Mouse (Mus musculus): Measurements from ENCODE around the gene Slc10a7. TPM values are rescaled to one million over a fixed set of nuclear protein-coding genes. Genes with fewer than 3 reads are reported as not detected.

The Slc10a7 gene
- polyA plus RNA-seq, 1 experiment, result not detected

GRCm38 (mm10) chr8:78561620-78562019 lies 52.5 kb downstream of the Slc10a7 start:
- WGBS, result 93% methylated on average over 6 of the region's 6 CpGs
- Histone ChIP-seq H3K27ac (ENCODE audit: insufficient read depth, low read depth, low read length) (no peak overlapping the region), H3K4me1 (ENCODE audit: control insufficient read depth, insufficient read depth, low read length) (no peaks in the 10 kb centered on the region), H3K4me3 (ENCODE audit: insufficient read depth, low read depth, low read length) (no peak overlapping the region)
- TF ChIP-seq CTCF (IDR thresholded peaks at IDR 0.05; ENCODE audit: insufficient read depth, low read depth, low read length), result no peak

GRCm38 (mm10) chr8:78563466-78564058 lies 54.4 kb downstream of the Slc10a7 start:
- Histone ChIP-seq H3K4me3 (ENCODE audit: insufficient read depth, low read depth, low read length) (no peak overlapping the region), H3K4me1 (ENCODE audit: control insufficient read depth, insufficient read depth, low read length) (no peaks in the 10 kb centered on the region), H3K27ac (ENCODE audit: insufficient read depth, low read depth, low read length) (no peak overlapping the region)
- 98% methylated on average over 2 of the region's 2 CpGs for WGBS
- TF ChIP-seq CTCF (IDR thresholded peaks at IDR 0.05; ENCODE audit: insufficient read depth, low read depth, low read length) (no peak), POLR2A (IDR thresholded peaks at IDR 0.05; ENCODE audit: insufficient read depth, low read depth, low read length) (no peak)

- TF ChIP-seq CTCF (IDR thresholded peaks at IDR 0.05; ENCODE audit: insufficient read depth, low read depth, low read length) (no peak), POLR2A (IDR thresholded peaks at IDR 0.05; ENCODE audit: insufficient read depth, low read depth, low read length) (no peak)
- 82% methylated on average over 5 of the region's 5 CpGs for WGBS
- H3K27ac ChIP-seq (ENCODE audit: insufficient read depth, low read depth, low read length), result no peak overlapping the region
- no peaks in the 10 kb centered on the region for H3K4me1 ChIP-seq (ENCODE audit: control insufficient read depth, insufficient read depth, low read length)
- no peak overlapping the region for H3K4me3 ChIP-seq (ENCODE audit: insufficient read depth, low read depth, low read length)
These were observed 55.1 kb downstream of the Slc10a7 start for GRCm38 (mm10) chr8:78564200-78564599.

GRCm38 (mm10) chr8:78568196-78568595 lies 59.0 kb downstream of the Slc10a7 start:
- Histone ChIP-seq H3K27ac (ENCODE audit: insufficient read depth, low read depth, low read length) (no peak overlapping the region), H3K4me3 (ENCODE audit: insufficient read depth, low read depth, low read length) (no peak overlapping the region), H3K4me1 (ENCODE audit: control insufficient read depth, insufficient read depth, low read length) (no peaks in the 10 kb centered on the region)
- TF ChIP-seq CTCF (IDR thresholded peaks at IDR 0.05; ENCODE audit: insufficient read depth, low read depth, low read length), result no peak
- no peak for TF ChIP-seq POLR2A (IDR thresholded peaks at IDR 0.05; ENCODE audit: insufficient read depth, low read depth, low read length)
- 85% methylated on average over 8 of the region's 8 CpGs for WGBS

- TF ChIP-seq CTCF (IDR thresholded peaks at IDR 0.05; ENCODE audit: insufficient read depth, low read depth, low read length) (no peak), POLR2A (IDR thresholded peaks at IDR 0.05; ENCODE audit: insufficient read depth, low read depth, low read length) (no peak)
- Histone ChIP-seq H3K4me3 (ENCODE audit: insufficient read depth, low read depth, low read length) (no peak overlapping the region), H3K4me1 (ENCODE audit: control insufficient read depth, insufficient read depth, low read length) (no peaks in the 10 kb centered on the region), H3K27ac (ENCODE audit: insufficient read depth, low read depth, low read length) (no peak overlapping the region)
- WGBS, result 87% methylated on average over 9 of the region's 9 CpGs
These were observed 62.4 kb downstream of the Slc10a7 start for GRCm38 (mm10) chr8:78571528-78571927.

GRCm38 (mm10) chr8:78574207-78574606 lies 65.1 kb downstream of the Slc10a7 start:
- Histone ChIP-seq H3K27ac (ENCODE audit: insufficient read depth, low read depth, low read length) (no peak overlapping the region), H3K4me1 (ENCODE audit: control insufficient read depth, insufficient read depth, low read length) (no peaks in the 10 kb centered on the region), H3K4me3 (ENCODE audit: insufficient read depth, low read depth, low read length) (no peak overlapping the region)
- no peak for TF ChIP-seq POLR2A (IDR thresholded peaks at IDR 0.05; ENCODE audit: insufficient read depth, low read depth, low read length)
- no peak for TF ChIP-seq CTCF (IDR thresholded peaks at IDR 0.05; ENCODE audit: insufficient read depth, low read depth, low read length)
- 94% methylated on average over 7 of the region's 7 CpGs for WGBS

GRCm38 (mm10) chr8:78577569-78577968 lies 68.4 kb downstream of the Slc10a7 start:
- Histone ChIP-seq H3K4me3 (ENCODE audit: insufficient read depth, low read depth, low read length) (no peak overlapping the region), H3K27ac (ENCODE audit: insufficient read depth, low read depth, low read length) (no peak overlapping the region), H3K4me1 (ENCODE audit: control insufficient read depth, insufficient read depth, low read length) (no peaks in the 10 kb centered on the region)
- TF ChIP-seq CTCF (IDR thresholded peaks at IDR 0.05; ENCODE audit: insufficient read depth, low read depth, low read length) (no peak), POLR2A (IDR thresholded peaks at IDR 0.05; ENCODE audit: insufficient read depth, low read depth, low read length) (no peak)
- WGBS, result 47% methylated on average over 10 of the region's 10 CpGs

GRCm38 (mm10) chr8:78578036-78578435 lies 68.9 kb downstream of the Slc10a7 start:
- Histone ChIP-seq H3K27ac (ENCODE audit: insufficient read depth, low read depth, low read length) (no peak overlapping the region), H3K4me1 (ENCODE audit: control insufficient read depth, insufficient read depth, low read length) (no peaks in the 10 kb centered on the region), H3K4me3 (ENCODE audit: insufficient read depth, low read depth, low read length) (no peak overlapping the region)
- TF ChIP-seq CTCF (IDR thresholded peaks at IDR 0.05; ENCODE audit: insufficient read depth, low read depth, low read length), result no peak
- no peak for TF ChIP-seq POLR2A (IDR thresholded peaks at IDR 0.05; ENCODE audit: insufficient read depth, low read depth, low read length)
- WGBS, result 71% methylated on average over 3 of the region's 3 CpGs

GRCm38 (mm10) chr8:78584011-78584776 lies 75.0 kb downstream of the Slc10a7 start:
- Histone ChIP-seq H3K4me3 (ENCODE audit: insufficient read depth, low read depth, low read length) (no peak overlapping the region), H3K27ac (ENCODE audit: insufficient read depth, low read depth, low read length) (no peak overlapping the region), H3K4me1 (ENCODE audit: control insufficient read depth, insufficient read depth, low read length) (no peaks in the 10 kb centered on the region; the same call in 1 of the 2 replicates)
- TF ChIP-seq CTCF (IDR thresholded peaks at IDR 0.05; ENCODE audit: insufficient read depth, low read depth, low read length) (no peak), POLR2A (IDR thresholded peaks at IDR 0.05; ENCODE audit: insufficient read depth, low read depth, low read length) (no peak)
- 89% methylated on average over 5 of the region's 5 CpGs for WGBS

Measured in olfactory bulb, adult 2 months (tissue).